Mouse (Mus musculus): ENCODE results near the gene Scgb1b17. TPM values are rescaled to one million over a fixed set of nuclear protein-coding genes. Genes with fewer than 3 reads are reported as not detected.
"Not testable (repeated sequence)": the region's sequence is repeated elsewhere in the genome, so short reads cannot be mapped to it uniquely, and the experiment has no call there.

The Scgb1b17 gene
- total RNA-seq (2021), result not detected
- long read RNA-seq, experiment 1, result 0 reads
- long read RNA-seq, experiment 2, result 0 reads

DNA sequence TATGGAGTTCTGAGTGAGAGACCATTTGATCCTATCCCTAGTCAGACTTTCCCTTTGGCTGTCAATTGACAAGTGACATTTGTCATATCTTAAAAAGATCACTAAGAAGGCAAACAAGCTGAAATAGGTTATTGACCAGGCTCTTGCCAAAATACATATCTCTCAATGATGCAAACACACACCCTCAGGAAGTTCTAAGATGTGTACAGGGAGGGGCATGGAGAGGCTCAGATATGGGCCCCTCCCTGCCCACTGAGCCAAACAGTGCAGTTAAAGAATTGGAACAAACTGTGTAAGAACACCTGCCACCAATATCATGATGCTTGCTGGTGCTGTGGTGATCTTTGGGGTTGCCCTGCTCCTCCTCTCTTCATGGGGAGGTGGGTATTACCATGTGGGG lies at the start of gene Scgb1b17:
Gene Scgb1b17 (plus strand): TSS at position 301 of the 400 bp plus-strand sequence.
- not testable (repeated sequence) for DNase-seq

DNA sequence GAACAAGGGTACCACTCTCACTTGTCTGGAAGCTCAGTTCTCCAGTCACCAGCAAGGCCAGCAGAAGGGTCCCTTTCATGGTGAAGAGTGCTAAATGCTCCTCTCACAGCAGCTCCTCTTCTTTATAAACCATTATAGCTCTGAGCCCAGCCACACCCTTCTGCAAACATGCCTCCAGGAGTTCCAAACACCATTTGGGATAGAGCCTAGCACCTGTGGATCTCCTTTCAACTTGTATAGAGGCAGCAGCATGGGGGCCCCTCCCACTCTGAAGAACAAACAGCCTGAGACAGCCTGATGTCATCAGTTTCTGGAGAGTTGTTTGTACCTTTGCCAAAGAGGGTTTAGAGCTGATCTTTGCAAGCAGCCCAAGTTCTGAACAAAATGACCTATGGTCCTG lies 6.8 kb upstream of the Scgb1b17 start, which contains the start of gene Scgb2b17:
Gene Scgb2b17 (minus strand): TSS at position 101 of the 400 bp plus-strand sequence.
- DNase-seq, result not testable (repeated sequence)

Other genes starting within 250 kb of the Scgb1b17 start
- gene Scgb2b15, start 233.8 kb upstream of the Scgb1b17 start, total RNA-seq (2021), result not detected
- gene Scgb1b15, start 226.9 kb upstream of the Scgb1b17 start, total RNA-seq (2021), result not detected
- gene Scgb2b17, start 6.9 kb upstream of the Scgb1b17 start, total RNA-seq (2021), result not detected
- not detected for gene Scgb2b18, start 110.4 kb downstream of the Scgb1b17 start, total RNA-seq (2021)
- not detected for gene Scgb1b18, start 122.1 kb downstream of the Scgb1b17 start, total RNA-seq (2021)
- not detected for gene Scgb2b19, start 216.9 kb downstream of the Scgb1b17 start, total RNA-seq (2021)
- gene Scgb1b19, start 223.8 kb downstream of the Scgb1b17 start, total RNA-seq (2021), result not detected